Mouse (Mus musculus) bone marrow macrophage, adult 2 months (primary cell): ENCODE measurements around the gene Aldh6a1.

Experiments
- CTCF ChIP-seq: IDR thresholded peaks from 2 replicates; pipeline ENCODE4 v1.5.1; 2012; ENCODE audit warnings: low read depth, mild to moderate bottlenecking, low read length, moderate library complexity
- POLR2A ChIP-seq: IDR thresholded peaks from 2 replicates; pipeline ENCODE4 v1.6.1; 2012; ENCODE audit warnings: mild to moderate bottlenecking, low read depth, low read length, borderline replicate concordance

- TF ChIP-seq CTCF = no peak
- no peak for TF ChIP-seq POLR2A
These were observed 62.7 kb downstream of the Aldh6a1 start for GRCm38 (mm10) chr12:84388097-84388496.
